Mouse (Mus musculus) lung, postnatal 25 days (tissue): Measurements from ENCODE around the gene Gm7971.
"Not testable (repeated sequence)": the region's sequence is repeated elsewhere in the genome, so short reads cannot be mapped to it uniquely, and the experiment has no call there.

Experiments
- DNase-seq: peaks from one replicate; pipeline ENCODE4 v3.0.0; 2022; ENCODE audit warnings: low spot score

Gm7971 gene

DNA sequence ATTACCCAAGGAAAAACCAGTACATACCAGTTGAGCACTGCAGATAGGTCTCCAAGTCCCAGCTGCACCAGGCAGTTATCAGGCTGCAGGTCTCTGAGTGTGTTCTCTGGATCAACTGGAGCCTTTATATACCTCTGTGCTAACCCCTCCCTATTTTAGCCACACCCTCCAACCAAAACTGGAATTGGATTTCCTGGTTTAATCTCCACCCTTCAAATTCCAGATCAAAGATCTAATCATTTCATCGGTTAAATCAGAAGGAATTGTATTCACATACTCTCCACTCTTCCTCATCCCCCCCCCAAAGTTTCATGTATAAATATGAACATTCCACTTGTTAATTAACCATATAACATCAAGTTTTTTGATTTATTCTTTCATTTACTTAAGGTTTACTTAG, at the start of gene Gm7971:
Gene Gm7971, minus strand, starts transcription at position 101 of the 400 bp plus-strand sequence.
- not testable (repeated sequence) for DNase-seq
